11 mouse cellular contexts compared by ENCODE assay signal in genomic region chr8:48450397-48451246, GRCm38 (mm10).
A peak's percentile ranks its signal among the peaks of the same experiment; 100 is the strongest.
DNase-seq lines count a peak whose midpoint lies in the region; ATAC-seq and TF ChIP-seq lines count a peak whose summit lies in the region.
"Had no signal": no experiment of that assay in that cellular context is flagged by ENCODE, and none has a peak within 500 bp of the region (broad histone marks: within the 10 kb centered on the region; RNA-seq: fewer than 3 reads in every experiment).

No protein-coding gene starts in this region.

- no peak for ATAC-seq in heart, embryonic 15.5 days (replicated peaks; ENCODE audit: insufficient number of reproducible peaks, insufficient read depth, low FRiP score, low read depth)
- ATAC-seq in midbrain, embryonic 12.5 days (ENCODE audit: low FRiP score, low read depth), result peak; percentile 51
- ATAC-seq in granulocyte monocyte progenitor cell, adult 5-6 weeks (replicated peaks; ENCODE audit: poor library complexity, severe bottlenecking), result no peak
- ATAC-seq: activated CD4-positive, CD25-positive, alpha-beta regulatory T cell, adult 4 months had no signal

- 58% methylated on average over 23 of the region's 23 CpGs for WGBS in heart, embryonic 15.5 days
- 52% methylated on average over 23 of the region's 23 CpGs for WGBS in midbrain, embryonic 12.5 days

- H3K9me3 ChIP-seq in heart, embryonic 15.5 days (replicated peaks), result no peaks in the 10 kb centered on the region
- H3K9me3 ChIP-seq in midbrain, embryonic 12.5 days, result no peaks in the 10 kb centered on the region

- peak overlapping the region; percentile 68 for H3K27ac ChIP-seq in embryonic fibroblast, embryonic 13.5 days (ENCODE audit: insufficient read depth, low read length)
- no peak overlapping the region for H3K27ac ChIP-seq in heart, embryonic 15.5 days
- no peak overlapping the region for H3K27ac ChIP-seq in midbrain, embryonic 12.5 days (replicated peaks)

- no peak for TF ChIP-seq CTCF in embryonic fibroblast, embryonic 13.5 days (IDR thresholded peaks at IDR 0.05; ENCODE audit: borderline replicate concordance, insufficient read depth, low read length)

- H3K9ac ChIP-seq in heart, embryonic 15.5 days, result no peak overlapping the region
- H3K9ac ChIP-seq in midbrain, embryonic 12.5 days (replicated peaks), result no peak overlapping the region

- no peaks in the 10 kb centered on the region for H3K36me3 ChIP-seq in heart, embryonic 15.5 days
- H3K36me3 ChIP-seq in midbrain, embryonic 12.5 days, result no peaks in the 10 kb centered on the region

- no peak for TF ChIP-seq POLR2A in embryonic fibroblast, embryonic 13.5 days (IDR thresholded peaks at IDR 0.05; ENCODE audit: low read depth, low read length)

- H3K4me2 ChIP-seq in heart, embryonic 15.5 days, result peak overlapping the region; percentile 17
- peak overlapping the region; percentile 32 for H3K4me2 ChIP-seq in midbrain, embryonic 12.5 days (replicated peaks)

- peak; percentile 26 for DNase-seq in layer of hippocampus, adult 9-11 months
- DNase-seq in layer of hippocampus, postnatal 25 days (ENCODE audit: extremely low spot score in 1 of 2, low spot score in 1 of 2), result no peak
- DNase-seq in cerebellum, adult 18-20 months, result no peak
- DNase-seq in spleen, postnatal 10 days (ENCODE audit: low spot score in 2 of 2), result no peak
- DNase-seq: cerebellum, adult 9-11 months; gastrocnemius, postnatal 25 days had no signal

- no peaks in the 10 kb centered on the region for H3K27me3 ChIP-seq in heart, embryonic 15.5 days
- peaks cover 7% of the 10 kb centered on the region; the same call in 1 of the 2 replicates for H3K27me3 ChIP-seq in midbrain, embryonic 12.5 days

- peaks cover 8% of the 10 kb centered on the region for H3K4me1 ChIP-seq in embryonic fibroblast, embryonic 13.5 days (ENCODE audit: control insufficient read depth, insufficient read depth, low read length)
- peaks cover 8% of the 10 kb centered on the region for H3K4me1 ChIP-seq in heart, embryonic 15.5 days (replicated peaks)
- H3K4me1 ChIP-seq in midbrain, embryonic 12.5 days, result peaks cover 30% of the 10 kb centered on the region

- H3K4me3 ChIP-seq in embryonic fibroblast, embryonic 13.5 days (ENCODE audit: insufficient read depth, low read length), result 0 out of 2 replicates have a peak overlapping the region, but pooled peaks have one; percentile 2
- H3K4me3 ChIP-seq in heart, embryonic 15.5 days, result no peak overlapping the region
- H3K4me3 ChIP-seq in midbrain, embryonic 12.5 days, result no peak overlapping the region
